Mouse (Mus musculus): ENCODE results near the gene Fer. TPM values are rescaled to one million over a fixed set of nuclear protein-coding genes. Genes with fewer than 3 reads are reported as not detected.

Gene Fer
- total RNA-seq, 2 experiments from 2014 or later: 9.5 to 10.9 TPM

GRCm38 (mm10) chr17:64140063-64140850, 277.4 kb downstream of the Fer start:
- DNase-seq: no peak

GRCm38 (mm10) chr17:64141856-64142255, 279.0 kb downstream of the Fer start:
- no peak for DNase-seq

- DNase-seq: no peak
Observed at GRCm38 (mm10) chr17:64146409-64146808, 283.5 kb downstream of the Fer start.

GRCm38 (mm10) chr17:64150717-64151116, 287.9 kb downstream of the Fer start:
- DNase-seq: no peak

- no peak for DNase-seq
Observed at GRCm38 (mm10) chr17:64167731-64168130, 304.9 kb downstream of the Fer start.

- DNase-seq: no peak
Observed at GRCm38 (mm10) chr17:64170019-64170418, 307.2 kb downstream of the Fer start.

- DNase-seq: no peak
Observed at GRCm38 (mm10) chr17:64172474-64172873, 309.6 kb downstream of the Fer start.

- DNase-seq: no peak
Observed at GRCm38 (mm10) chr17:64180546-64180945, 317.7 kb downstream of the Fer start.

GRCm38 (mm10) chr17:64181291-64181690, 318.4 kb downstream of the Fer start:
- no peak for DNase-seq

- no peak for DNase-seq
Observed at GRCm38 (mm10) chr17:64182599-64182998, 319.7 kb downstream of the Fer start.

- no peak for DNase-seq
Observed at GRCm38 (mm10) chr17:64183196-64183595, 320.3 kb downstream of the Fer start.

Other genes starting within 250 kb of the Fer start
- not detected for gene A930002H24Rik, start 729 bp downstream of the Fer start, total RNA-seq (2021)

Data from gastrocnemius, postnatal 25 days (tissue).